Mouse (Mus musculus) heart, embryonic 14.5 days (tissue): ENCODE data around the gene Gna12. TPM values are rescaled to one million over a fixed set of nuclear protein-coding genes. Genes with fewer than 3 reads are reported as not detected.

Experiments
- ATAC-seq: fragments of 200-750 bp; cut with Nextera tagmentation; 2 replicates; pipeline ENCODE4 v1.8.0; 2017; ENCODE audit warnings: low read depth, moderate TSS enrichment; ENCODE audit not compliant: insufficient number of reproducible peaks, insufficient read depth, low FRiP score
- H3K27ac ChIP-seq, 2 experiments: fragments of 200-500 bp in 1 of 2; fragments of 300-500 bp in 1 of 2; sonication (generic) in 1 of 2; replicated peaks in 1 of 2; 2 replicates each; pipeline ENCODE4 v1.5.1; 2012 to 2014; ENCODE audit warnings: low read depth in 2 of 2, low read length in 2 of 2, control low read depth in 1 of 2, mild to moderate bottlenecking in 1 of 2, mixed read lengths in 1 of 2; ENCODE audit not compliant: control insufficient read depth in 1 of 2, insufficient read depth in 1 of 2
- H3K27me3 ChIP-seq: fragments of 300-500 bp; sonication (generic); 2 replicates; pipeline ENCODE4 v1.6.1; 2014; ENCODE audit warnings: mild to moderate bottlenecking, low read length, control low read depth; ENCODE audit not compliant: control insufficient read depth, insufficient read depth
- H3K36me3 ChIP-seq: fragments of 300-500 bp; sonication (generic); 2 replicates; pipeline ENCODE4 v1.6.1; 2014; ENCODE audit warnings: mild to moderate bottlenecking, control low read depth, low read length, mixed read lengths; ENCODE audit not compliant: control insufficient read depth, insufficient read depth
- H3K4me1 ChIP-seq, 2 experiments: fragments of 200-500 bp in 1 of 2; fragments of 300-500 bp in 1 of 2; sonication (generic) in 1 of 2; 2 replicates each; pipeline ENCODE4 v1.6.1; 2012 to 2014; ENCODE audit warnings: low read length in 2 of 2, control low read depth in 1 of 2, mixed read lengths in 1 of 2; ENCODE audit not compliant: control insufficient read depth in 2 of 2, insufficient read depth in 2 of 2
- H3K4me2 ChIP-seq: fragments of 300-500 bp; sonication (generic); 2 replicates; pipeline ENCODE4 v1.6.1; 2014; ENCODE audit warnings: mild to moderate bottlenecking, low read length
- H3K4me3 ChIP-seq, 2 experiments: fragments of 200-500 bp in 1 of 2; fragments of 300-500 bp in 1 of 2; sonication (generic) in 1 of 2; 2 replicates each; pipeline ENCODE4 v1.5.1; 2012 to 2014; ENCODE audit warnings: low read length in 2 of 2, mild to moderate bottlenecking in 2 of 2, control low read depth in 1 of 2, low read depth in 1 of 2, moderate library complexity in 1 of 2; ENCODE audit not compliant: control insufficient read depth in 1 of 2, insufficient read depth in 1 of 2
- H3K9ac ChIP-seq: fragments of 300-500 bp; sonication (generic); 2 replicates; pipeline ENCODE4 v1.6.1; 2014; ENCODE audit warnings: mild to moderate bottlenecking, low read length
- H3K9me3 ChIP-seq: fragments of 300-500 bp; sonication (generic); 2 replicates; pipeline ENCODE4 v1.6.1; 2016; ENCODE audit warnings: low read length, control low read depth; ENCODE audit not compliant: control insufficient read depth
- WGBS: fragments of 180-500 bp; shearing (Covaris S2); extraction: QIAGEN DNeasy Blood & Tissue Kit; methylation state at CpG from one replicate; pipeline ENCODE4 v1.1.7; 2014; 5-methylcytosine and 5-hydroxymethylcytosine counted together
- polyA plus RNA-seq: library from polyadenylated mRNA; unstranded; fragments of >200 nt; fragmentation: Nextera tagmentation; extraction: Ambion mirVana; gene quantifications from 2 replicates; pipeline ENCODE4 v1.2.1, GENCODE M21; 2014

Gene Gna12
- polyA plus RNA-seq, 1 experiment from 2014 or later: 53.8 TPM

GRCm38 (mm10) chr5:140789561-140789960, 40.7 kb downstream of the Gna12 start:
- Histone ChIP-seq H3K9me3 (no peaks in the 10 kb centered on the region), H3K9ac (peak overlapping the region; percentile 16; the same call in 1 of the 2 replicates), H3K27ac (peak overlapping the region in 1 of 2 experiments; percentile 87; a peak in 2 of 4 replicates), H3K4me1 (peaks cover 29 to 74% of the 10 kb centered on the region in 2 experiments), H3K4me2 (no peak overlapping the region), H3K27me3 (no peaks in the 10 kb centered on the region), H3K4me3 (no peak overlapping the region), H3K36me3 (peaks cover 11% of the 10 kb centered on the region)
- no peak for ATAC-seq

- Histone ChIP-seq H3K4me2 (no peak overlapping the region), H3K9me3 (no peaks in the 10 kb centered on the region), H3K36me3 (peaks cover 48% of the 10 kb centered on the region), H3K9ac (no peak overlapping the region), H3K27me3 (no peaks in the 10 kb centered on the region), H3K4me3 (no peak overlapping the region), H3K4me1 (peaks cover 15 to 51% of the 10 kb centered on the region in 2 experiments), H3K27ac (no peak overlapping the region; a peak in 1 of 4 replicates)
- 89% methylated on average over 13 of the region's 13 CpGs for WGBS
- no peak for ATAC-seq
These were observed 44.9 kb downstream of the Gna12 start for GRCm38 (mm10) chr5:140785240-140785872.

- Histone ChIP-seq H3K4me1 (peaks cover 12 to 41% of the 10 kb centered on the region in 2 experiments), H3K4me2 (no peak overlapping the region), H3K36me3 (peaks cover 52% of the 10 kb centered on the region), H3K27me3 (no peaks in the 10 kb centered on the region), H3K27ac (no peak overlapping the region), H3K9ac (no peak overlapping the region), H3K9me3 (no peaks in the 10 kb centered on the region), H3K4me3 (no peak overlapping the region)
- WGBS: 79% methylated on average over 6 of the region's 6 CpGs
- ATAC-seq: no peak
These were observed 45.9 kb downstream of the Gna12 start for GRCm38 (mm10) chr5:140784288-140784687.

- Histone ChIP-seq H3K9ac (no peak overlapping the region), H3K4me3 (no peak overlapping the region), H3K4me1 (peaks cover 9 to 41% of the 10 kb centered on the region in 2 experiments), H3K27ac (no peak overlapping the region), H3K4me2 (no peak overlapping the region), H3K9me3 (no peaks in the 10 kb centered on the region), H3K27me3 (no peaks in the 10 kb centered on the region), H3K36me3 (peaks cover 53% of the 10 kb centered on the region)
- ATAC-seq: no peak
- 94% methylated on average over 4 of the region's 4 CpGs for WGBS
These were observed 46.7 kb downstream of the Gna12 start for GRCm38 (mm10) chr5:140783577-140783976.

- Histone ChIP-seq H3K9ac (0 out of 2 replicates have a peak overlapping the region, but pooled peaks have one; percentile 1), H3K4me2 (no peak overlapping the region), H3K27me3 (no peaks in the 10 kb centered on the region), H3K4me1 (peaks cover 9 to 44% of the 10 kb centered on the region in 2 experiments), H3K9me3 (no peaks in the 10 kb centered on the region), H3K36me3 (peaks cover 65% of the 10 kb centered on the region), H3K27ac (peak overlapping the region; percentile 19 to 26; a peak in 2 of 4 replicates), H3K4me3 (no peak overlapping the region)
- ATAC-seq: 0 out of 2 replicates have a peak, but pooled peaks have one; percentile 16
- 73% methylated on average over 8 of the region's 8 CpGs for WGBS
These were observed 48.2 kb downstream of the Gna12 start for GRCm38 (mm10) chr5:140781886-140782572.

GRCm38 (mm10) chr5:140781122-140781521, 49.1 kb downstream of the Gna12 start:
- peaks cover 65% of the 10 kb centered on the region for H3K36me3 ChIP-seq
- H3K4me2 ChIP-seq: no peak overlapping the region
- H3K4me3 ChIP-seq: no peak overlapping the region
- no peak overlapping the region for H3K9ac ChIP-seq
- no peaks in the 10 kb centered on the region for H3K27me3 ChIP-seq
- H3K9me3 ChIP-seq: no peaks in the 10 kb centered on the region
- 72% methylated on average over 5 of the region's 5 CpGs for WGBS
- H3K27ac ChIP-seq: 0 out of 4 replicates have a peak overlapping the region, but pooled peaks of 1 of the 2 experiments have one; percentile 28
- peaks cover 15 to 47% of the 10 kb centered on the region in 2 experiments for H3K4me1 ChIP-seq
- ATAC-seq: no peak; the same call in 1 of the 2 replicates

- no peaks in the 10 kb centered on the region for H3K9me3 ChIP-seq
- 56% methylated on average over 9 of the region's 9 CpGs for WGBS
- H3K27me3 ChIP-seq: no peaks in the 10 kb centered on the region
- H3K4me3 ChIP-seq: no peak overlapping the region
- H3K4me2 ChIP-seq: no peak overlapping the region
- H3K36me3 ChIP-seq: peaks cover 43% of the 10 kb centered on the region
- peaks cover 11 to 48% of the 10 kb centered on the region in 2 experiments for H3K4me1 ChIP-seq
- H3K27ac ChIP-seq: 0 out of 4 replicates have a peak overlapping the region, but pooled peaks of 1 of the 2 experiments have one; percentile 16
- ATAC-seq: no peak
- 0 out of 2 replicates have a peak overlapping the region, but pooled peaks have one; percentile 1 for H3K9ac ChIP-seq
These were observed 53.3 kb downstream of the Gna12 start for GRCm38 (mm10) chr5:140776968-140777367.
